Mouse (Mus musculus) embryonic facial prominence, embryonic 15.5 days (tissue): ENCODE measurements around the gene Gclc. TPM values are rescaled to one million over a fixed set of nuclear protein-coding genes. Genes with fewer than 3 reads are reported as not detected.
"Not testable (repeated sequence)": the region's sequence is repeated elsewhere in the genome, so short reads cannot be mapped to it uniquely, and the experiment has no call there.

Source experiments
- ATAC-seq: fragments of 200-750 bp; cut with Nextera tagmentation; 2 replicates; pipeline ENCODE4 v1.8.0; 2017; ENCODE audit warnings: low read depth, moderate TSS enrichment; ENCODE audit not compliant: insufficient number of reproducible peaks, low FRiP score, low TSS enrichment
- H3K27ac ChIP-seq: fragments of 300-500 bp; sonication (generic); replicated peaks from 2 replicates; pipeline ENCODE4 v1.5.1; 2015; ENCODE audit warnings: mild to moderate bottlenecking, inconsistent platforms
- H3K27me3 ChIP-seq: fragments of 300-500 bp; sonication (generic); 2 replicates; pipeline ENCODE4 v1.6.1; 2015; ENCODE audit warnings: inconsistent platforms
- H3K36me3 ChIP-seq: fragments of 300-500 bp; sonication (generic); 2 replicates; pipeline ENCODE4 v1.6.1; 2015; ENCODE audit warnings: mild to moderate bottlenecking, inconsistent platforms
- H3K4me1 ChIP-seq: fragments of 300-500 bp; sonication (generic); 2 replicates; pipeline ENCODE4 v1.6.1; 2015; ENCODE audit warnings: inconsistent platforms
- H3K4me2 ChIP-seq: fragments of 300-500 bp; sonication (generic); replicated peaks from 2 replicates; pipeline ENCODE4 v1.6.1; 2015; ENCODE audit warnings: mild to moderate bottlenecking, inconsistent platforms
- H3K4me3 ChIP-seq: fragments of 300-500 bp; sonication (generic); replicated peaks from 2 replicates; pipeline ENCODE4 v1.5.1; 2015; ENCODE audit warnings: mild to moderate bottlenecking, inconsistent platforms
- H3K9ac ChIP-seq: fragments of 300-500 bp; sonication (generic); 2 replicates; pipeline ENCODE4 v1.6.1; 2015; ENCODE audit warnings: inconsistent platforms
- H3K9me3 ChIP-seq: fragments of 300-500 bp; sonication (generic); replicated peaks from 2 replicates; pipeline ENCODE4 v1.6.1; 2016; ENCODE audit warnings: inconsistent platforms
- WGBS: fragments of 180-500 bp; shearing (Covaris S2); methylation state at CpG from one replicate; pipeline ENCODE4 v1.1.7; 2015; 5-methylcytosine and 5-hydroxymethylcytosine counted together
- polyA plus RNA-seq: library from polyadenylated mRNA; unstranded; fragments of >200 nt; fragmentation: Nextera tagmentation; extraction: Ambion mirVana; gene quantifications from 2 replicates; pipeline ENCODE4 v1.2.1, GENCODE M21; 2015

The Gclc gene
- polyA plus RNA-seq, 1 experiment from 2014 or later: 16.3 TPM

- H3K36me3 ChIP-seq, H3K9me3 ChIP-seq, ATAC-seq, H3K4me3 ChIP-seq, H3K27me3 ChIP-seq, H3K9ac ChIP-seq, H3K4me2 ChIP-seq, H3K27ac ChIP-seq: not testable (repeated sequence)
- H3K4me1 ChIP-seq: peaks cover 11% of the 10 kb centered on the region; the same call in 1 of the 2 replicates
- WGBS: 88% methylated on average over 1 of the region's 1 CpGs
Measured at GRCm38 (mm10) chr9:77748292-77748691, 6.0 kb upstream of the Gclc start.

GRCm38 (mm10) chr9:77750133-77751060, 3.9 kb upstream of the Gclc start:
- peak overlapping the region; percentile 90 for H3K27ac ChIP-seq
- H3K27me3 ChIP-seq: no peaks in the 10 kb centered on the region
- no peaks in the 10 kb centered on the region for H3K9me3 ChIP-seq
- H3K36me3 ChIP-seq: no peaks in the 10 kb centered on the region
- WGBS: under 1% methylated on average over 79 of the region's 79 CpGs
- ATAC-seq: peak; percentile 84
- H3K4me3 ChIP-seq: peak overlapping the region; percentile 70
- peaks cover 17% of the 10 kb centered on the region for H3K4me1 ChIP-seq
- peak overlapping the region; percentile 57 for H3K4me2 ChIP-seq
- H3K9ac ChIP-seq: peak overlapping the region; percentile 48

DNA sequence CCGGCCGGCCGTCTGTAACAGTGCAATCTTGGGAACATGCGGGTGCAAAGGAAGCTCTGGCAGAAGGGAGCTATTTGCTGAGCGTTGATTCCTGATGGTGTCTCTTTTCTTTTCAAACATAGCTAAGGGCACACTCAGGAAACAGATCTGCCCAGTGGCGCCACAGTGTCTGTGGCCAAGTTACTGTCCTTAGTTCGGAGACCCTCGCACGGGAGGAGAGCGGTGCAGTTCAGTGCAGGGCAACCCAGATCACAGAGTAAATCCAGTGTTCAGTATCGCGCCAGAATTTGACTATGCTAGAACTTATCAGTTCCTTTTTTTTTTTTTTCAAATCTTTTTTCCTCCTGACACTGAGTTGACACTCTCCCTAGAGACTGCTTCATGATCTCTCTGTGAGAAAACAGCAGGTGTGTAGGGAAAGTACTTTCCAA, 3.2 kb upstream of the Gclc start:
- Histone ChIP-seq H3K27ac (peak overlapping the region; percentile 90), H3K9me3 (no peaks in the 10 kb centered on the region), H3K36me3 (no peaks in the 10 kb centered on the region), H3K9ac (peak overlapping the region; percentile 48), H3K4me3 (peak overlapping the region; percentile 70), H3K27me3 (no peaks in the 10 kb centered on the region), H3K4me2 (peak overlapping the region; percentile 57), H3K4me1 (peaks cover 24% of the 10 kb centered on the region)
- ATAC-seq: no peak
- 0% methylated on average over 12 of the region's 12 CpGs for WGBS

- Histone ChIP-seq H3K4me3 (peak overlapping the region; percentile 88), H3K27me3 (no peaks in the 10 kb centered on the region), H3K9me3 (no peaks in the 10 kb centered on the region), H3K9ac (peak overlapping the region; percentile 75), H3K27ac (peak overlapping the region; percentile 73), H3K4me2 (peak overlapping the region; percentile 88), H3K36me3 (no peaks in the 10 kb centered on the region; the same call in 1 of the 2 replicates), H3K4me1 (peaks cover 28% of the 10 kb centered on the region)
- ATAC-seq: peak; percentile 64
- under 1% methylated on average over 46 of the region's 57 CpGs for WGBS
Measured at GRCm38 (mm10) chr9:77754728-77755402, 530 bp downstream of the Gclc start.

- Histone ChIP-seq H3K4me3 (peak overlapping the region; percentile 88), H3K27ac (no peak overlapping the region), H3K36me3 (no peaks in the 10 kb centered on the region; the same call in 1 of the 2 replicates), H3K9ac (peak overlapping the region; percentile 75), H3K4me2 (peak overlapping the region; percentile 88), H3K27me3 (no peaks in the 10 kb centered on the region), H3K4me1 (peaks cover 24% of the 10 kb centered on the region; the same call in 1 of the 2 replicates), H3K9me3 (no peaks in the 10 kb centered on the region)
- ATAC-seq: no peak
- 13% methylated on average over 9 of the region's 9 CpGs for WGBS
Measured at GRCm38 (mm10) chr9:77755403-77755784, 1.1 kb downstream of the Gclc start.

- WGBS: 33% methylated on average over 9 of the region's 9 CpGs
- Histone ChIP-seq H3K4me3 (peak overlapping the region; percentile 88; the same call in 1 of the 2 replicates), H3K27me3 (no peaks in the 10 kb centered on the region), H3K9ac (no peak overlapping the region), H3K4me2 (peak overlapping the region; percentile 88), H3K27ac (no peak overlapping the region), H3K36me3 (no peaks in the 10 kb centered on the region; the same call in 1 of the 2 replicates), H3K4me1 (peaks cover 24% of the 10 kb centered on the region; the same call in 1 of the 2 replicates), H3K9me3 (no peaks in the 10 kb centered on the region)
- no peak for ATAC-seq
Measured at GRCm38 (mm10) chr9:77756076-77756475, 1.7 kb downstream of the Gclc start.

GRCm38 (mm10) chr9:77757331-77757730, 3.0 kb downstream of the Gclc start:
- Histone ChIP-seq H3K9ac (no peak overlapping the region), H3K4me2 (no peak overlapping the region), H3K4me3 (no peak overlapping the region), H3K27me3 (no peaks in the 10 kb centered on the region), H3K27ac (no peak overlapping the region), H3K4me1 (peaks cover 17% of the 10 kb centered on the region; the same call in 1 of the 2 replicates), H3K36me3 (no peaks in the 10 kb centered on the region; the same call in 1 of the 2 replicates), H3K9me3 (no peaks in the 10 kb centered on the region)
- 80% methylated on average over 1 of the region's 1 CpGs for WGBS
- no peak for ATAC-seq

- Histone ChIP-seq H3K4me1 (peaks cover 17% of the 10 kb centered on the region; the same call in 1 of the 2 replicates), H3K9ac (no peak overlapping the region), H3K27ac (no peak overlapping the region), H3K4me3 (no peak overlapping the region), H3K9me3 (no peaks in the 10 kb centered on the region), H3K36me3 (no peaks in the 10 kb centered on the region; the same call in 1 of the 2 replicates), H3K27me3 (no peaks in the 10 kb centered on the region), H3K4me2 (no peak overlapping the region)
- ATAC-seq: no peak
- WGBS: 28% methylated on average over 8 of the region's 8 CpGs
Measured at GRCm38 (mm10) chr9:77758481-77758880, 4.1 kb downstream of the Gclc start.

GRCm38 (mm10) chr9:77759111-77759510, 4.8 kb downstream of the Gclc start:
- H3K27me3 ChIP-seq: no peaks in the 10 kb centered on the region
- H3K9ac ChIP-seq: no peak overlapping the region
- no peak overlapping the region for H3K4me2 ChIP-seq
- H3K4me3 ChIP-seq: no peak overlapping the region
- H3K27ac ChIP-seq: no peak overlapping the region
- no peaks in the 10 kb centered on the region for H3K9me3 ChIP-seq
- WGBS: 73% methylated on average over 6 of the region's 6 CpGs
- H3K4me1 ChIP-seq: peaks cover 17% of the 10 kb centered on the region; the same call in 1 of the 2 replicates
- H3K36me3 ChIP-seq: no peaks in the 10 kb centered on the region; the same call in 1 of the 2 replicates
- no peak for ATAC-seq

DNA sequence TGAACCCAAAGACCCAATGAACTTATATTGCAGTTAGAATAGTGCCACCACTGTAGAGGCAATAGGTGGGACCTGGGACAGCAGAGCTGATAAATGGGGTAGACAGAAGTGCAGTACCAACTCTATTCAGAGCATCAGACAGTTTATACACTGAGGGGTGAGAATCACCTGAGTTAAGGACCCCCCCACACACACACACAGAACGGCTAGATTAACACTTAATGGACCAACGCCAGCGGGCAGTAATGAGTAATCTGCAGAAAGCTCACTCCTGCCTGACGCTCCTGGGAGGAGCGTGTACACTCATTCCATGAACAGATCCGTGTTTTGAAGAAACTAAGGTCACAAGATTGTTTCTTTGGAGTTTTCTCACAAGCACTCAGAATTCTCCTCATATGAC, 5.4 kb downstream of the Gclc start:
- H3K4me2 ChIP-seq: no peak overlapping the region

DNA sequence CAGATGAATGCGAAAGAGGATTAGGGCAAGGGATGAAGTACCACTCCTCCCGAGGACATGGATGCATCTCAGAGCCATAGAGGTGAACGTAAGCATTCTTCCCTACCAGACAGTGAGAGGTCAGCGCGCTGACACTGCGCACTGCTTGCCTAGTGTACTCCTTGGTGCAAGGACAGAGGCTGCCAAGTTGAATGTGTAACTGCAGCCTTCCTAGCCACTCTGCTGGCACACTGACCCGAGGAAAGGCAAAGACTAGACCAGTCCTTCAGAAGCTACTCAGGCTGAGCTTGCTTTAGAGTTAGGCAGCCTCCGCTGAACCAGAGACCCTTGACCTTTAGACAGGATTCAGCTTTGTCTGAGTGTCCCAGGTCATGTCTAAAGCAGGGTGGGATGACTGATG, 11.9 kb downstream of the Gclc start:
- Histone ChIP-seq H3K4me2 (no peak overlapping the region), H3K27me3 (no peaks in the 10 kb centered on the region), H3K9me3 (no peaks in the 10 kb centered on the region), H3K4me3 (no peak overlapping the region), H3K36me3 (no peaks in the 10 kb centered on the region), H3K9ac (no peak overlapping the region), H3K4me1 (no peaks in the 10 kb centered on the region), H3K27ac (no peak overlapping the region)
- ATAC-seq: no peak
- WGBS: 82% methylated on average over 8 of the region's 8 CpGs

More for the DNA sequence above, 5.4 kb downstream of the Gclc start:
- Histone ChIP-seq H3K4me1 (peaks cover 17% of the 10 kb centered on the region; the same call in 1 of the 2 replicates), H3K9ac (no peak overlapping the region), H3K36me3 (no peaks in the 10 kb centered on the region; the same call in 1 of the 2 replicates), H3K27me3 (no peaks in the 10 kb centered on the region), H3K9me3 (no peaks in the 10 kb centered on the region), H3K4me3 (no peak overlapping the region), H3K27ac (no peak overlapping the region)
- ATAC-seq: no peak
- WGBS: 83% methylated on average over 6 of the region's 6 CpGs
